Mouse (Mus musculus): ENCODE data around the gene Sox6. TPM values are rescaled to one million over a fixed set of nuclear protein-coding genes. Genes with fewer than 3 reads are reported as not detected.

The Sox6 gene
- total RNA-seq, 4 experiments from 2014 or later = 26.5 to 36.8 (median 31.9) TPM

DNA sequence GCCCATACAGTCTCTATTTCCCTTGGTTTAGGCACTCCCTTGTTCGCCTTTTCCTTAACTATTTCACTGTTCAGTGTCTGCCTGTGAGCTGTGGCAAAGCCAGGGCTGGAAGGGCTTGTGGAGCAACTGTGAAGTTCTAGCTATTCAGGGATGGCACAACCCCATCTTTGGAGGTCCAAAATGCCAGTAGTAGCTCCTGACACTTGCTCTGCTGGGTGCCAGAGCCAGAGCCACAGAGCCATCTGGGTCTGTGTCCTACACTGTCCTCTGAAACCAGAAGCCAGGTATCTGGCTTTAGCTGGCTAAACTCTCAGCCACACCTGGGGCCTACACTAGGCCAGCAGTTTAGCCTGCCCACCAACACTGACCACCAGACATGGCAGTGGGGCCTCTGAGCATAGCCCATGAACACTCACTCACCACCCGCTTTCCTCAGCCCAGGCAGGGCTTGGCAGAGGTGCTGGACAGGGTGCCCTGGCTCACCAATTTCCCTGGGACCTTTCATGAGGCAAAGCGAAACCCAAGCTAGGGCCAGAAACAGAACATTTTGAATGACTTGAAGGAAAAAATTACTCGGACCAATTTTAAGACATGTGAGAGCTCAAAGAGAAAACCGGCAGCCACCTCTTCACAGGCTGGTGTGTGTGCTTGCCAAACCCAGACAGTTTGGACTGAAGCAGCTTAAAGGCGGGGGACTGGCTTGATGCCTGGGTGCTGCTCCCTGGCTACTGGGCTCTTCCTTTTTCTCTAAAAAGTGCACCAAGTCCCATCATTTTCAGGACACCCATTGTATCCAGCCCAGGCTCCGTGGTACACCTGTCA lies 612.2 kb downstream of the Sox6 start:
- peak in 1 of 2 experiments; percentile 44 for DNase-seq (ENCODE audit: low spot score in 2 of 2)

DNA sequence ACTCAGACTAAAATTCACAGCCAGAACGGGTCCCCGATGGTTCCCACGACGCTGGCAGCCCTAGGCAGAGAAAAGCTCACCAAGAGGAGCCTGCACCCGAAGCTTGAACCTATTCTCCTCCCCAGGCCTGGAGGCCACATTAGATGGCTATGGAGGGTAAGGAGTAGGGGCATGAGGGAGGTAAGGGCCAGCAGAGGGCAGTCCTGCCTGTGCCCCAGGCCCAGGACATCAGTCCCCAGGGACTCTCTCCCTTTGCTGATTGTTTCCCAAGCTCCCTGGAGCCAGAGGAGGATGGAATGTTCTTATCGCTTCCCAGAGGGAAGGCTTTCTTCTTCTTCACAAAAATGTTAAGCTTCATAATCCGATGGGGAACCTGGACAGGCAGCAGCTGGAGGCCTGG lies 615.8 kb downstream of the Sox6 start:
- DNase-seq (ENCODE audit: low spot score in 2 of 2) = no peak

DNA sequence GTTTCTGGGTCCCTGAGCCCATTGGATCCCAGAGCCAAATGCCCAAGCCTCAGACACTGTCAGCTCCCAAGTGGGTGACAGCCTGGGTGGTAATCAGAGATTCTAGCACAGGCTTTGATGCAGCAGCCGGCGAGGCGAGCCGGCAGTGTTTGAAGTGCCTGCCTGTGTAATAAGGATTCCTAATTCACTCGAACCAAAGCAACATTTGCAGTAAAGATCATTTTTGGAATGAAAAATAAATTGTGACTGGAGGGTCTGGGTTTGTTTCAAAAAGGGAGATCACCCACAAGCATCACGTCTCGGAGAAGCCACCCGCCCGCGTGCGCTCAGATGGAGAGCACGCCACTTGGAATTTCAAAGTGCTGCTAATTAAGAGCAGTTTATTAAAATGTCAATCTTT lies 617.6 kb downstream of the Sox6 start:
- DNase-seq (ENCODE audit: low spot score in 2 of 2) = no peak

Other genes with a start within 250 kb of the Sox6 start
- 100 to 1,000 TPM in 3 of 4 experiments, 10 to 100 TPM in 1; 96.1 to 110 (median 105) TPM for gene 1110004F10Rik, start 601 bp upstream of the Sox6 start, total RNA-seq (2022)
- gene Gm4353, start 45.8 kb upstream of the Sox6 start, total RNA-seq (2022) = 1 to 10 TPM; 2.7 to 3.7 (median 3.2) TPM

All from left cerebral cortex, adult 8-10 months (tissue).